Mouse (Mus musculus) kidney, postnatal 36 days (tissue): ENCODE data around the gene Slc25a45.

Source experiments
- DNase-seq, 2 experiments: peaks; one replicate each; pipeline ENCODE4 v3.0.0; 2021 to 2022; ENCODE audit warnings: mixed read lengths in 2 of 2

Slc25a45 gene

GRCm38 (mm10) chr19:5840890-5841388, 36.7 kb upstream of the Slc25a45 start:
- no peak for DNase-seq

GRCm38 (mm10) chr19:5841389-5841946, 36.1 kb upstream of the Slc25a45 start:
- DNase-seq: peak; percentile 61 to 71

- DNase-seq: peak; percentile 29 to 42
Observed at GRCm38 (mm10) chr19:5841999-5842784, 35.4 kb upstream of the Slc25a45 start.

GRCm38 (mm10) chr19:5842785-5843730, 34.5 kb upstream of the Slc25a45 start:
- peak; percentile 66 to 69 for DNase-seq

- peak; percentile 25 to 50 for DNase-seq
Observed at GRCm38 (mm10) chr19:5843781-5844691, 33.6 kb upstream of the Slc25a45 start.

GRCm38 (mm10) chr19:5844831-5845318, 32.7 kb upstream of the Slc25a45 start:
- DNase-seq: peak; percentile 17 to 39

GRCm38 (mm10) chr19:5845319-5846135, 32.1 kb upstream of the Slc25a45 start:
- DNase-seq: peak; percentile 97

GRCm38 (mm10) chr19:5846154-5846553, 31.5 kb upstream of the Slc25a45 start:
- DNase-seq: peak in 1 of 2 experiments; percentile 32

- peak; percentile 84 to 94 for DNase-seq
Observed at GRCm38 (mm10) chr19:5846557-5847305, 30.9 kb upstream of the Slc25a45 start.

- DNase-seq: peak; percentile 59 to 70
Observed at GRCm38 (mm10) chr19:5847306-5847796, 30.3 kb upstream of the Slc25a45 start.

- DNase-seq: peak; percentile 86
Observed at GRCm38 (mm10) chr19:5848032-5848825, 29.4 kb upstream of the Slc25a45 start.

GRCm38 (mm10) chr19:5848826-5849672, 28.6 kb upstream of the Slc25a45 start:
- DNase-seq: peak; percentile 53 to 58

GRCm38 (mm10) chr19:5849843-5850527, 27.6 kb upstream of the Slc25a45 start:
- peak; percentile 98 for DNase-seq

- no peak for DNase-seq
Observed at GRCm38 (mm10) chr19:5850860-5851259, 26.7 kb upstream of the Slc25a45 start.

- peak in 1 of 2 experiments; percentile 23 for DNase-seq
Observed at GRCm38 (mm10) chr19:5851481-5851971, 26.1 kb upstream of the Slc25a45 start.

- no peak for DNase-seq
Observed at GRCm38 (mm10) chr19:5852035-5852722, 25.4 kb upstream of the Slc25a45 start.
